Mouse (Mus musculus) midbrain, embryonic 12.5 days (tissue): Measurements from ENCODE around the gene Tead2. TPM values are rescaled to one million over a fixed set of nuclear protein-coding genes. Genes with fewer than 3 reads are reported as not detected.
"Not testable (repeated sequence)": the region's sequence is repeated elsewhere in the genome, so short reads cannot be mapped to it uniquely, and the experiment has no call there.

ENCODE experiments used
- ATAC-seq: fragments of 200-750 bp; cut with Nextera tagmentation; 2 replicates; pipeline ENCODE4 v1.8.0; 2017; ENCODE audit warnings: low read depth, moderate TSS enrichment, moderate library complexity; ENCODE audit not compliant: low FRiP score
- H3K27ac ChIP-seq: fragments of 300-500 bp; sonication (generic); replicated peaks from 2 replicates; pipeline ENCODE4 v1.5.1; 2016; ENCODE audit warnings: mild to moderate bottlenecking
- H3K27me3 ChIP-seq: fragments of 300-500 bp; sonication (generic); 2 replicates; pipeline ENCODE4 v1.6.1; 2016; ENCODE audit warnings: mild to moderate bottlenecking
- H3K36me3 ChIP-seq: fragments of 300-500 bp; sonication (generic); 2 replicates; pipeline ENCODE4 v1.6.1; 2016
- H3K4me1 ChIP-seq: fragments of 300-500 bp; sonication (generic); 2 replicates; pipeline ENCODE4 v1.6.1; 2016
- H3K4me2 ChIP-seq: fragments of 300-500 bp; sonication (generic); replicated peaks from 2 replicates; pipeline ENCODE4 v1.6.1; 2016; ENCODE audit warnings: mild to moderate bottlenecking, moderate library complexity
- H3K4me3 ChIP-seq: fragments of 300-500 bp; sonication (generic); 2 replicates; pipeline ENCODE4 v1.5.1; 2016; ENCODE audit warnings: mild to moderate bottlenecking
- H3K9ac ChIP-seq: fragments of 300-500 bp; sonication (generic); replicated peaks from 2 replicates; pipeline ENCODE4 v1.6.1; 2016; ENCODE audit warnings: mild to moderate bottlenecking, moderate library complexity
- H3K9me3 ChIP-seq: fragments of 300-500 bp; sonication (generic); 2 replicates; pipeline ENCODE4 v1.6.1; 2016; ENCODE audit warnings: mild to moderate bottlenecking
- WGBS: fragments of 180-500 bp; shearing (Covaris S2); methylation state at CpG from one replicate; pipeline ENCODE4 v1.1.7; 2016; 5-methylcytosine and 5-hydroxymethylcytosine counted together
- polyA plus RNA-seq: library from polyadenylated mRNA; unstranded; fragments of >200 nt; fragmentation: Nextera tagmentation; extraction: Ambion mirVana; gene quantifications from 2 replicates; pipeline ENCODE4 v1.2.1, GENCODE M21; 2016

The Tead2 gene
- 237 and 248 TPM in 2 replicates for polyA plus RNA-seq

- ATAC-seq: peak; percentile 73
- Histone ChIP-seq H3K9ac (peak within 1 kb of the TSS; percentile 94), H3K4me1 (peaks cover 36% of the 10 kb centered on the region), H3K27ac (peak within 1 kb of the TSS; percentile 94), H3K4me3 (peak within 1 kb of the TSS; percentile 66), H3K36me3 (peaks cover 32% of the 10 kb centered on the region), H3K9me3 (no peaks in the 10 kb centered on the region), H3K4me2 (peak within 1 kb of the TSS; percentile 81), H3K27me3 (peaks cover 27% of the 10 kb centered on the region)
- WGBS: under 1% methylated on average over 55 of the region's 55 CpGs
Observed at GRCm38 (mm10) chr7:45215673-45216441, at the start of gene Tead2. TSS of gene Tead2 (plus strand) at chr7:45215753.

GRCm38 (mm10) chr7:45166950-45167401 is 48.6 kb upstream of the Tead2 start:
- Histone ChIP-seq H3K4me1 (peaks cover 27% of the 10 kb centered on the region), H3K27me3 (peaks cover 96% of the 10 kb centered on the region), H3K36me3 (no peaks in the 10 kb centered on the region), H3K4me2 (no peak overlapping the region), H3K27ac (no peak overlapping the region), H3K9me3 (peaks cover 12% of the 10 kb centered on the region; the same call in 1 of the 2 replicates), H3K9ac (no peak overlapping the region), H3K4me3 (no peak overlapping the region)
- 20% methylated on average over 10 of the region's 10 CpGs for WGBS
- ATAC-seq: no peak

GRCm38 (mm10) chr7:45167761-45168445 is 47.6 kb upstream of the Tead2 start:
- Histone ChIP-seq H3K36me3 (no peaks in the 10 kb centered on the region), H3K27me3 (peaks cover 99% of the 10 kb centered on the region), H3K9ac (no peak overlapping the region), H3K4me3 (no peak overlapping the region), H3K27ac (no peak overlapping the region), H3K4me2 (peak overlapping the region; percentile 12; the same call in 1 of the 2 replicates), H3K9me3 (peaks cover 12% of the 10 kb centered on the region; the same call in 1 of the 2 replicates), H3K4me1 (peaks cover 19% of the 10 kb centered on the region)
- ATAC-seq: no peak; the same call in 1 of the 2 replicates
- WGBS: 1% methylated on average over 19 of the region's 19 CpGs

GRCm38 (mm10) chr7:45168656-45169055 is 46.9 kb upstream of the Tead2 start:
- no peak for ATAC-seq
- 4% methylated on average over 24 of the region's 24 CpGs for WGBS
- Histone ChIP-seq H3K4me3 (no peak overlapping the region), H3K9me3 (peaks cover 12% of the 10 kb centered on the region; the same call in 1 of the 2 replicates), H3K36me3 (no peaks in the 10 kb centered on the region), H3K27me3 (peaks cover 97% of the 10 kb centered on the region), H3K27ac (no peak overlapping the region), H3K4me2 (peak overlapping the region; percentile 12; the same call in 1 of the 2 replicates), H3K4me1 (peaks cover 18% of the 10 kb centered on the region), H3K9ac (no peak overlapping the region)

- Histone ChIP-seq H3K27me3 (peaks cover 96% of the 10 kb centered on the region), H3K4me2 (no peak overlapping the region), H3K27ac (no peak overlapping the region), H3K9me3 (peaks cover 12% of the 10 kb centered on the region; the same call in 1 of the 2 replicates), H3K36me3 (no peaks in the 10 kb centered on the region), H3K4me3 (no peak overlapping the region), H3K4me1 (peaks cover 10% of the 10 kb centered on the region; the same call in 1 of the 2 replicates), H3K9ac (no peak overlapping the region)
- no peak for ATAC-seq
- WGBS: 92% methylated on average over 3 of the region's 3 CpGs
Observed at GRCm38 (mm10) chr7:45169495-45169894, 46.1 kb upstream of the Tead2 start.

GRCm38 (mm10) chr7:45172974-45173373 is 42.6 kb upstream of the Tead2 start:
- ATAC-seq: no peak
- H3K4me2 ChIP-seq: no peak overlapping the region
- H3K27me3 ChIP-seq: peaks cover 96% of the 10 kb centered on the region
- H3K27ac ChIP-seq: no peak overlapping the region
- WGBS: 62% methylated on average over 7 of the region's 7 CpGs
- peaks cover 21% of the 10 kb centered on the region for H3K4me1 ChIP-seq
- H3K4me3 ChIP-seq: no peak overlapping the region
- peaks cover 12% of the 10 kb centered on the region; the same call in 1 of the 2 replicates for H3K9me3 ChIP-seq
- no peak overlapping the region for H3K9ac ChIP-seq
- H3K36me3 ChIP-seq: no peaks in the 10 kb centered on the region

- WGBS: 58% methylated on average over 1 of the region's 1 CpGs
Observed at GRCm38 (mm10) chr7:45173772-45174171, 41.8 kb upstream of the Tead2 start.

GRCm38 (mm10) chr7:45174567-45175280 is 40.8 kb upstream of the Tead2 start:
- Histone ChIP-seq H3K9ac (no peak overlapping the region), H3K27ac (no peak overlapping the region), H3K27me3 (peaks cover 96% of the 10 kb centered on the region), H3K36me3 (no peaks in the 10 kb centered on the region), H3K4me1 (peaks cover 16% of the 10 kb centered on the region), H3K9me3 (peaks cover 8% of the 10 kb centered on the region; the same call in 1 of the 2 replicates), H3K4me3 (peak overlapping the region; percentile 19), H3K4me2 (peak overlapping the region; percentile 32; the same call in 1 of the 2 replicates)
- ATAC-seq: no peak
- WGBS: 3% methylated on average over 29 of the region's 29 CpGs

More at GRCm38 (mm10) chr7:45173772-45174171, 41.8 kb upstream of the Tead2 start:
- H3K4me1 ChIP-seq: peaks cover 17% of the 10 kb centered on the region
- peaks cover 96% of the 10 kb centered on the region for H3K27me3 ChIP-seq
- peaks cover 12% of the 10 kb centered on the region; the same call in 1 of the 2 replicates for H3K9me3 ChIP-seq
- not testable (repeated sequence) for H3K4me3 ChIP-seq, H3K27ac ChIP-seq, H3K4me2 ChIP-seq, H3K9ac ChIP-seq, ATAC-seq, H3K36me3 ChIP-seq

- Histone ChIP-seq H3K27ac (no peak overlapping the region), H3K9ac (no peak overlapping the region), H3K4me3 (no peak overlapping the region), H3K9me3 (peaks cover 1% of the 10 kb centered on the region; the same call in 1 of the 2 replicates), H3K4me1 (peaks cover 16% of the 10 kb centered on the region), H3K27me3 (peaks cover 96% of the 10 kb centered on the region), H3K4me2 (0 out of 2 replicates have a peak overlapping the region, but pooled peaks have one; percentile 32), H3K36me3 (no peaks in the 10 kb centered on the region)
- WGBS: 2% methylated on average over 13 of the region's 13 CpGs
- ATAC-seq: no peak
Observed at GRCm38 (mm10) chr7:45175398-45175797, 40.2 kb upstream of the Tead2 start.

- 2% methylated on average over 23 of the region's 23 CpGs for WGBS
- peaks cover 16% of the 10 kb centered on the region for H3K4me1 ChIP-seq
- H3K9me3 ChIP-seq: no peaks in the 10 kb centered on the region
- no peak overlapping the region for H3K27ac ChIP-seq
- H3K4me2 ChIP-seq: peak overlapping the region; percentile 29
- H3K36me3 ChIP-seq: no peaks in the 10 kb centered on the region
- H3K27me3 ChIP-seq: peaks cover 96% of the 10 kb centered on the region
- H3K4me3 ChIP-seq: peak overlapping the region; percentile 26
- no peak for ATAC-seq
- H3K9ac ChIP-seq: no peak overlapping the region
Observed at GRCm38 (mm10) chr7:45175929-45176328, 39.6 kb upstream of the Tead2 start.

- peak overlapping the region; percentile 26 for H3K4me3 ChIP-seq
- no peak for ATAC-seq
- no peak overlapping the region for H3K27ac ChIP-seq
- H3K9ac ChIP-seq: no peak overlapping the region
- H3K27me3 ChIP-seq: peaks cover 97% of the 10 kb centered on the region
- WGBS: 2% methylated on average over 31 of the region's 31 CpGs
- no peaks in the 10 kb centered on the region for H3K36me3 ChIP-seq
- H3K9me3 ChIP-seq: no peaks in the 10 kb centered on the region
- peaks cover 18% of the 10 kb centered on the region for H3K4me1 ChIP-seq
- peak overlapping the region; percentile 29 for H3K4me2 ChIP-seq
Observed at GRCm38 (mm10) chr7:45176356-45176755, 39.2 kb upstream of the Tead2 start.
